Mouse (Mus musculus) naive thymus-derived CD4-positive, alpha-beta T cell, adult 2 months (primary cell): ENCODE data around the gene Zdhhc5.

ENCODE experiments used
- DNase-seq: peaks from one replicate; pipeline ENCODE4 v3.0.0-alpha.2; 2011; ENCODE audit warnings: low read depth

Gene Zdhhc5

DNA sequence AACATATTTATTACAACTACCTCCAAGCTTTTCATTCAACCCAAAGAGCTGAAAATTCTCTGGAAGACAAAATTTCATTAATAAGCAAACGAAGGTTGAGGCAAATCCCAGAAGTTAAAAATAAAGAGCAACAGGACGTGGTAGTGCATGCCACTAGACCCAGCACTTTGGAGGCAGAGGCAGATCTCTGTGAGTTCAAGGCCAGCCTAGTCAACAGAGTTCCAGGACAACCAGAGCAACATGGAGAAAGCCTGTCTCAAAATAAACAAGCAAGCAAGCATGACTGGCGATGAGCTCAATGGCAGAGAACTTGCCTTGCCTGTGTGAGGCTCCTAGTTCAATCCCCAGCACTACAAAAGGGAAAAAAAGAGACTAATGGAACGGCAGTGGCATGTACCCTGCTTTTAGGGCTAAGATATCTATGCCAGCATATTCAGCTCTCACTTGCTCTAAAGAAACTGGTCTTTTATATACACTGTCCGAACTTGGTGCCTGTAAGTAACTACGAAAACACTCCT lies 67.9 kb downstream of the Zdhhc5 start:
- DNase-seq = no peak

GRCm38 (mm10) chr2:84646138-84646537 lies 68.8 kb downstream of the Zdhhc5 start:
- DNase-seq = no peak

DNA sequence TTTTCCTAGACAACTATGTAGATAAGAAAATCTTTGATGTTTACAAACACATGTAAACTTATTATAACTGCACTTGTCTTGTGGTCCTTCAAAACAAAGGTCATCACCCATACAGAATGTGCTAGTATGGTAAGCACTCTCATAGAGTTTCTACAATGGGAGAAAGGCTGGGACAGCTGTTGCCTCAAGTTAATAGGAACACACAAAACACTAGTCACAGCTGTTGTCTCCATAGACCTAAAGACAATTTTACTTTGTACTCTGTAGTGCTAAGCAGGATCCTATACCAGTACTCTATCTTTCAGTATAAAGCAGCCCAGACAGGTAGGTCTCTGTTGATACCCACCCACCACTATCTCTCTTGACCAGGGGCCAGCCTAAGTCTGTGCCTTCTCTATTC lies 74.1 kb downstream of the Zdhhc5 start:
- no peak for DNase-seq

DNA sequence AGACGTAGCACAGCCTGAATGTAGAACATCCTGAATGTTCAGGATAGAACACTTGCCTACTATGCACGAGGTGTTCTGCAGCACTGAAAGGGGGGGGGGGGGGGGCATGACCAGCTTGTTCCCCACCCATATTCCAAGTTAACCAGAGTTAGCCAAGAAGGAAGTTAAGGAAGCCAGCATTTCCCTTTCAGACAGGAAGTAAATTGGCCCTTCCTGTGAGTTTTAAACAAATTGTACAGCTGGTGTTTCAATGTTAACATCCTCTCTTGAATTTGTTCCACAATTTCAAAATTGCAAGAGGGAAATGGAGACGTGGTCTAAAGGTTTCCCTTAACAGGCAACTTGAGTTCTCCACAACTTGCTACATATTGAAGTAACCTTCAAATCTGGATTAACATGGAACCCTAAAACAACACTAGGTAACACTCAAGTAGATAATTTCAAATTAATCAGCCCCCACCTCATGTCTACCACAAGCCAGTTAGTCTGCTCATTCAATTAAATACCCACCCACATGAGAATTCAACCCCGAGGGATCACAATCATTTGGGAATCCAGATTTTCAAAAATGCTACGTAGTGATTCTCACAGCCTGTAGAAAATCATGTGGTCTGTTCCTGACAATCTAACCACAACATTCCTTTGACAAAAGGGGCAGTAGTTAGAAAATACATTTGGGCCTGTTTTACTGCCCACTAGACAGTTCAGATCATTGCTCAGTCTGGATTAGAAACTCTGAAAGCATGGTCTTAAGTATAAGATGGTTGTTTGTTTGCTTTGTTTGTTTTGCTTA lies 76.4 kb downstream of the Zdhhc5 start:
- DNase-seq = no peak
